Mouse (Mus musculus) liver, adult 2 months (tissue): ENCODE measurements at regions not wholly inside any gene's neighbourhood (a gene's known extent, or its start where the extent isn't known, plus 50 kb on each side); places are given as distances from the start of the nearest gene placed in this dataset.

ENCODE experiments used
- CTCF ChIP-seq: fragments of 200-500 bp; IDR thresholded peaks from 2 replicates; pipeline ENCODE4 v1.5.1; 2011; ENCODE audit warnings: low read depth, low read length, control low read depth
- POLR2A ChIP-seq: fragments of 200-500 bp; IDR thresholded peaks from 2 replicates; pipeline ENCODE4 v1.6.1; 2011; ENCODE audit warnings: low read length, control low read depth; ENCODE audit not compliant: insufficient read depth; ENCODE audit errors: extremely low read depth

- TF ChIP-seq CTCF (no peak), POLR2A (no peak)
Observed at GRCm38 (mm10) chr10:98041766-98042165, 315.2 kb upstream of the C030005K15Rik start.
